Mouse (Mus musculus): Measurements from ENCODE around the gene Rasa3.

GRCm38 (mm10) chr8:13614136-13614535 is 63.3 kb downstream of the Rasa3 start:
- no peak for TF ChIP-seq CTCF (IDR thresholded peaks at IDR 0.05; ENCODE audit: low read depth)
- no peak for TF ChIP-seq EP300 (IDR thresholded peaks at IDR 0.05; ENCODE audit: low read depth)

All from liver, embryonic 14.5 days (tissue).